Mouse (Mus musculus) 3T3-L1 (cell line): ENCODE measurements at regions not wholly inside any gene's neighbourhood (a gene's known extent, or its start where the extent isn't known, plus 50 kb on each side); places are given as distances from the start of the nearest gene placed in this dataset.

Experiments used
- DNase-seq: peaks from one replicate; pipeline ENCODE4 v3.0.0-alpha.2; 2015; ENCODE audit warnings: low read depth, low spot score

DNA sequence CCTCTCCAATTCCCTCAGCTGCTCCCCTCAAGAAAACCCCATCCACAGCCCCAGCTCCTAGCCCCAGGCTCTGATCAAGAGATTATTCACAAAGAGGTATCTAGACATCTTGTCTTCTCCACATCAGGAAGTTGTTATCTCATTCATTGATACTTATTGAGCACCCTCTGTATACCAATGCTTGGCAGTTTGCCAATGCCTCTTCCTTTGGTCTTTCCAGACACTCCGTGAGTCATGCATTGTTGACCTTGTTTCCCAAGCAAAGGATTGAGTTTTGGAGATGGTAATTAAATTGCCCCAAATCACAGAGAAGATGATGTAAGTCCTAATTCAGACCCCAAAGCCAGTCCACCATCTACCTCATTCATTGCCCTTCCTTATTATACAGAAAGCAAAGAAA, 235.9 kb upstream of the Zmiz1 start:
- DNase-seq: no peak

DNA sequence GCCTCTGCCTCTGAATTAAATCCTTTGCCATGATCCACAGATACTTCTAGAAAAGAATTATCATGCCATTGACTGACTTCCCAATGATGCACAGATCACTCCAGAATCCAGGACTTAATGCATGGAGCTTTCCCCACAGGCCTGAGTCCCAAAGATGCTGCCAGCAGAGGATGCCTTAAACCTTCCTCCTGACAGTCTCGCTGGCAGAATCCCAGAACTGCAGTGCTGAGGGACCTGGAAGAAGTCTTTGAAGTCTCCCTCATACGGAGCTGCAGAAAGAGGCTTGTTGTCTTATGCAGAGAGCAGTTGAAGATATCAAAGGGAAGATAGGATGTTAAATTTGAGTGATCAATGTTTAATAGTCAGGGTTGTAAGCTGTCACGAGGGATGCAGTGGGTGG, 233.8 kb upstream of the Zmiz1 start:
- no peak for DNase-seq

DNA sequence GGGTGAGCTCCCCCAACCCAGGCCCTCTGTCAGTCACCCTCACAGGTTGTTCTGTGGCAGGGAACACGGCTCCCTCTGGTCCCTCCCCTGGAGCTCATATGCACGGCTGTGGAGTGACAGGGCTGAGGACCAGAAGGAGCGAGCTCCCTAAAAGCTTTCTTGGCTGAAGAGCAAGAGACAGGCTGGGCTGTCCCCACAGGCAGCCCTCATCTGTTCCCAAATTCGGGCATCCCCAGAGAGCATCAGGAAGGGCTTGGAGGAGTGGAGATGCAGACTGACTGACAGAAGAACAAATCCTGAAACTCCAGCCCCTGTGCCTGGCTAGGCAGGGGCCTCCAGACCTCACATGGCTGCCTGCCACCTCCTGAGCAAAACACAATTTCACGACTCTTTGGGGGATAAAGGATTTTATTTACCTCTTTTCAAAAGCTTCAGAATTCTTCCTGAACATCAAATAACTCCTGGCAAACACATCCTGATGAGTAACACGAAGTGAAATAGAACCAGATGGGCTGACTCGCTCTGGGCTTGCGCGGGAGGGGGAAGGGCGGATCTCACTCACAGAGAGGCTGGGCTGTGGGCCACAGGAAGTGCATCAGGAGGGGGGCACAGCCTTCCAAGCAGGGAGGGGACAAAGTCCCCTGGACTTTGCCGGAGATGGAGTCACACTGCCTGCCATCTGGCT, 232.7 kb upstream of the Zmiz1 start:
- DNase-seq: peak; percentile 92

DNA sequence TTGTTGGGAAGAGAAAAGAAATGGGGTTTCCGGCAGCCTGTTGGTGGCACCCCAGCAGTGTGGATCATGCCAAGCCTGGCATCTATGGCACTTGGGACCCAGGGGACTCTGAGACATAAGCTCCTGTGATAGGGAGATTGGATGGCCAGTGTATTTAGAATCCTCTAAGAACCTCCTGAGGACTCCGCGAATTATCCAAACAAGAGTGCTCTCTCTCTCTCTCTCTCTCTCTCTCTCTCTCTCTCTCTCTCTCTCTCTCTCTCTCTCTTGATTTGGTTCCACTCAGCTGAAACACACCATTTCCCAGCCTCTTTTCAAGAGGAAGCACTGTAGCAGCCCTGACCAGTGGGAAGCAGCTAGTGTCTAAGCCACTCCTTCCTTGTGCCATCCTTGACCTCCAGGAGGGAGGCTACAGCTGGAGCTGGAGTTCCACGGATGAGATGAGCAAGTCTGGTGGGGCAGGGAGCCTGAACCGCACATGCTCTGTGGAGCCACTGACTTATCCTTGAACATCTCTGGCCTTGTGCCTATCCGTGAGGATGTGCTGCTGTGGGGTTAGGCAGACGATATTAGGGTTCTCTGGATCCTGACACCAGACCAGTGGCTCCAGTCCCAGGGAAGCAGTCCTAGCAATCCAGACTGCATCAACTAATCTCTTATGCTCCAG, 232.0 kb upstream of the Zmiz1 start:
- peak; percentile 77 for DNase-seq

DNA sequence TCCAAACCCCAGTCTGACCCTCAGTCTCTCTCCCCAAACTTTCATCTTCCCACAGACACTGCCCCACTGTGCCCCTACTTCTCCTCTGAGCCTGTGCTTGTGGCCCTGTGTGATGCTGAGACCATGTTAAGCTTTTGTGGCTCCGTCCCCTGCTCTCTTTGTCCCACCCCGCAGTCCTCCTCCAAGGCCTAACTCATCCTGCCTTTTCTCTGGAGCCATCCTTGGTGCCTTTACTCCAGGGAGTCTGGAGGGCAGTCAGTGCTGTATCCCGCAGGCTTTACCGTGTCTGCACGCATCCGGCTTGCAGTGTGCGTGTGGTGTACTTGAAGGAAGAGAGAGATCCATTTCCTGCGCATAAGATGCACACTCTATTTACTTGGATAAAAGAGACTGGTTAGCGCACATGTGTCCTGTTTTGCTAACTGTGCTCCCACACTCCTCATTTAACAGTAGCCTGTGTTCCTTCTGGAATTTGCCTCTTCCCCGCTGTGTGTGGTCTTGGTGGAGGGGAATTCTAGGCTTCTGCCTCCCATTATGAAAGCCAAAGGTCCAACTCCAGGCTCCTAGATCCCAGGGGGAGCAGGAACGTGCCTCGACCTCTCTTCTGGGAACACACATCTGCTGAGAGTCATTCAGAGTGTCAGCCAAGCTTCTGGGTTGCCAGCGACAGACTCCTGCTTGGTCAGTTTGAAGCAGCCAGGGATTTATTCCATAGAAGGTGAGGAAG, 230.5 kb upstream of the Zmiz1 start:
- no peak for DNase-seq

DNA sequence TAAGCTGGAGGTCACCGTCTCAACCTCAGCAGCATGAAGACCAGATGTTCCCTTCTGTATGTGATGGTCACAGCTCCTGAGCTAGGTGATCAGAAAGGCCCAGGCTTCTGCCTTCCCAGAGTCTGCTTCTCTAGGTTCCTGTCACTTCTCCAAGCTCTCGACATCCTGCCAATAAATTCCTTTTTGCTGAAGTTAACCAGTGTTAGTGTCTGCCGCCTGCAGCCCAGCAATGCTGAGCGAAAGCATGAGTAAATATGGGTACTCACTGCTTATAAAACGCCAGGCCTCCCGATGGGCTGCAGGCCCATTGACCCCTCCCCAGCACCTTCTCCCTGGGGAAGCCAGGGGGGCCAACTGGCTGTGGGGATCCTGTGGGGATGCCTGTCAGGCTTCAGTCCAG, 229.4 kb upstream of the Zmiz1 start:
- DNase-seq: peak; percentile 64

- DNase-seq: peak; percentile 37
These were observed 227.1 kb upstream of the Zmiz1 start for GRCm38 (mm10) chr14:25231881-25232280.

DNA sequence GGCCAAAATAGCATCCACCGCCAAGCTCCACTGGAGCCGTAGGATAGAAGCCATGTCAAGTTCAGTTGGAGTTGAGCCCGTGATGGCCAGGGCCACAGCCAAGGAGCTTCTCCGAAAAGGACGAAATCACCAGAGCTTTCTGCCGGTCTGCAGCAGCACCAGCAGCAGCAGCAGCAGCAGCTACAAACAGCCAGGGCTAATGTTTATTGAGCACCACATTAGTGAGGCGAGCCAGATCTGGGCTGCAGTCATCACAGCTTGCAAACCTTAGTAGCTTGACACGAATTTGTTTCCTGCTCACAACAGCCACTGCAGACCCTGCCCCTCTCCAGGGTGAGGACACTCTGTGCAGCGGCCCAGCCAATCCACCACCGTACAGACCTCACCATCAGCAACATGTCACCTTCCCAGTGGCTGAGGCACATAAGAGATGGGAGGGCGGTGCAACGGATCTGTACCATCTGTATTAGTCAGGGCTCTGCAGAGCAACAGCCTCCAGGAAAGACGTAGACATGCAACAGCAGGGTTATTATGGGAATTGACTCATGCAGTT, 222.5 kb upstream of the Zmiz1 start:
- no peak for DNase-seq

DNA sequence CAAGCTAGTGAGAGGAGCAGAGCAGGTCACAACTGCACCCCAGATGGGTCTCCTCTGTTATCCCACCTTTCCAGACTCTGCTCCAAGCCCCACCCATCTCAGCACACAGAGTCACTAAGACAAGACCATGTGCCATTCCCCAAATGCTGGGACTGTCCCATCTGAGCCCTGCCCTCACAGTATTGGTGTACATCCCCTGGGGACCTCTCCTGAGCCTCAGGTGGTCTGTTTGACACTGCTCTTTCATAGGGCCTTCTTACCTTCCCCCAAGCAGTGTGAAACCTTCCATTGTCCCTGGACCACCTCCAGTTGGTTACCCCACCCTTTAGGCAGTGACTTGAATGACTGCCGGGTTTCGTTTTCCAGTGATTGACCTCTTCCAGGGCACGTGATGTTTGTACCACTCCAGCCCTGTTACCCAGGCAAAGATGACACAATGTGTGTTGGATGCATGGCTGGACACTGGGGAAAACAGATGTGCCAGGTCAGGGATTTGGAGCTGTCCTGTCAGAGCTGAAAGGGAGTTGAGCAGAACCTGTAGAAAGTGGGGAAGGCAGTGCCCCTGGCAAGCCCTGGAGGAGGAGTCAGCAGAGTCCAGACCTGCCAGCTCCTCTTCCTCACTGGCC, 219.5 kb upstream of the Zmiz1 start:
- no peak for DNase-seq

DNA sequence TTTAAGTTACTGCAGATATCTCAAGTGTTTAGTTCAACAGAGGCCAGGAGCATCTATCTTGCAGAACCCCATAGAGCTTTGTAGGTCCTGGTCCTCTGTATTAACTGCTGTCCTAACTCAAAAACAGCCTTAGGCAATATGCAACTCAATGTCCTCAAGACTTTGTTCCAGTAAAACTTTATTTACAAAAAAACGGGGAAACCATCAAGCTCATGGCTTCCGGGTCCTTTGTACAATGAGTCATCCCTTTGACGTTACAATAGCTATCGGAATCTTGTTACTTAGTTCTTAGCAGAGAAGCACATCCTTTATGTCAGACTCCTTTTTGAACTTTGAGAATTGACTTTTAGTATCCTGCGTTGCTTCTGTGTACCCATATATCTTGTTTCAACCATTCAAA, 216.2 kb upstream of the Zmiz1 start:
- DNase-seq: no peak

GRCm38 (mm10) chr14:25243289-25243688, 215.7 kb upstream of the Zmiz1 start:
- DNase-seq: no peak

- DNase-seq: no peak
These were observed 215.3 kb upstream of the Zmiz1 start for GRCm38 (mm10) chr14:25243698-25244097.

DNA sequence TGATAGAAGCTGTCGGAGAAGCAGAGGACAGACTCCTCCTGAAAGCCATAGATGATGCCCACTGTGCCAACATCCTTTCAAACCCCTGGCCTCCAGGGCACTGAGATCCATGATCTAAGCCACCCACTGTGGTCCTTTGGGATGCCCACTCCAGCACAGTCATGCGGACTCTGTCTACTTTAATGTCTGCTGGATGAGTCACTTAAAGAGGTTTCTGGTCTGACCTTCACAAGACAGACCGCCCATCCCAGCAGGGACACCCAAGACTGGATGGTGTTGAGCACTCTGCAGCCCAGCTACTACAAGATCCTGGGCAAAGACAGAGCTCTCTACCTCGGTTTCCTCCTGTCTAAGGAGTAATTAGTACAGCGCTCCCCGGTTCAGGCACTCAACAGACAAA, 214.1 kb upstream of the Zmiz1 start:
- peak; percentile 23 for DNase-seq

DNA sequence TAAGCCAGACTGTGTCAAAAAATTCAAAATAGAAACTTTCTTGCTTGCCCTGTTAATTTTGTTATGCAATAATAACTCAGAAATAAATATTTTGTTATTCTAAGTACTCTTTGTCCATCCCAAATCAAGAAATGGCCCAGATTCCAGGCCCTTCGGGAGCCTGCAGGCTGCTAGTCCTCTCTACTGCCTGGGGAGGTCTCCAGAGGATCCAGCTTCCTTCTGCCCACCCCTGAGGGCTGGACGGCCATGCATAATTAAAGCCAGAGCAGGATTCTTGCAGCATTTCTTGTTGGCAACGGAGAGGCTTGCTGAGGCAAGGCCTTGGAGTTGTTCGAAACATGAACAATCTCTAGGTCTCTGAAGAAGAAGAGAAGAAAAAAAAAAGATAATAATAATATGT, 213.3 kb upstream of the Zmiz1 start:
- peak; percentile 27 for DNase-seq

GRCm38 (mm10) chr14:25248941-25249340, 210.0 kb upstream of the Zmiz1 start:
- peak; percentile 63 for DNase-seq

GRCm38 (mm10) chr14:25253016-25253850, 205.8 kb upstream of the Zmiz1 start:
- DNase-seq: no peak

GRCm38 (mm10) chr14:25263121-25263520, 195.9 kb upstream of the Zmiz1 start:
- no peak for DNase-seq

- no peak for DNase-seq
These were observed 192.1 kb upstream of the Zmiz1 start for GRCm38 (mm10) chr14:25266846-25267245.

DNA sequence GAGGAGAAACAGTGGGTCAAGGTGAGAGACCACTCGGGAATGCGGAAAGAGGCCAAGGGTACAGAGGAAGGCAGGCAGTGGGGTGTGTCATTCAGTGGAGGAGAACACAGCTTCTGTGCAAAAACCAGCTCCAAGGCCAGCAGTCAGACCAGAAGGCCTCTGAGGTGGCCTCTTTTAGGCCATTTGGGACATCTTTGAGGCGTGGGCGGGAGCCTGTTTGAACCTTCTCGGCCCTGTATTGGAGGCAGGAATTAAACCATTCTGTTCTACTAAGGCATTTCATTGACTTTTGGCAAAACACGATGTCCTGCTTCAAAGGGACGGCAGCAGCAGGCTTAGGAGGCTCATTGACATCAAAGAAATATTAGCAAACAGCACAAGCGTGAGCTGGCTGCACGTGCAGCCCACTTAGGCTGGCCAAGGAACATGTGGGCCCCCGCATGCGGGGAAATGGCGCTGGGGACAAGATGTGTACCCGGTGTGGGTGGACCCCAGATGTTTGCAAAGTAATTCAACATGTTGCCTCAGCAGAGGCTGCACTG, 190.8 kb upstream of the Zmiz1 start:
- no peak for DNase-seq

DNA sequence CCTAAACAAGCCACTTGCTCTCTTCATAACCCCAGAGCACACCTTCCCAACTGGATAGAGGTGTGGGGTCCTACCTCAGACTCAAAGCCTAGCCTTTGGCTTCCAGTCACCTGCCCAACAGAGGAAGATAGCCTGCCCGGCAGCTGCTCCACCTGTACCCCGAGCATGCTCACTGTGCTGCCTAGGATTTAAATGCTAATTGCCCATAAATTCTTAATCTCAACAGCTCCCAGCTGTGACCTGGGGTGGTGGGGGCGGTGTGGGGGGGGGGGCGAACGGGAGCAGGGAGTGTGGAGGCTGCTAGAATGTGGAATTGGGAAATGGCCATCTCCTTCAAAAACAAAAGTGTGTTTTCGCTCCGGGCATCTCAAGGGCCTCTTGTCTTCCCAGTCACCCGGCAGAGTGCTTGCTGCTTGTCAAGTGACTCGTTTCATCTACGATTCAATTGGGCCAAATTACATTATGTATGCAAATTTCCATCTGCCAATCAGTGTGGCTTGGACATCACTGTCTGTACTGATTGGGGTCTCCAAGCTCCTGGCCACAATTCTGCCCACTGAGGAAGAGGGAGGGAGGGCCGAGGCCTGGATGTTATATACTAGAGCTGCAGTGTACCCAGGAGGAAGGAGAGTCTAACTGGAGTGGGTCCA, 188.6 kb upstream of the Zmiz1 start:
- no peak for DNase-seq
